Mouse (Mus musculus): Measurements from ENCODE around the gene Vav3.

DNA sequence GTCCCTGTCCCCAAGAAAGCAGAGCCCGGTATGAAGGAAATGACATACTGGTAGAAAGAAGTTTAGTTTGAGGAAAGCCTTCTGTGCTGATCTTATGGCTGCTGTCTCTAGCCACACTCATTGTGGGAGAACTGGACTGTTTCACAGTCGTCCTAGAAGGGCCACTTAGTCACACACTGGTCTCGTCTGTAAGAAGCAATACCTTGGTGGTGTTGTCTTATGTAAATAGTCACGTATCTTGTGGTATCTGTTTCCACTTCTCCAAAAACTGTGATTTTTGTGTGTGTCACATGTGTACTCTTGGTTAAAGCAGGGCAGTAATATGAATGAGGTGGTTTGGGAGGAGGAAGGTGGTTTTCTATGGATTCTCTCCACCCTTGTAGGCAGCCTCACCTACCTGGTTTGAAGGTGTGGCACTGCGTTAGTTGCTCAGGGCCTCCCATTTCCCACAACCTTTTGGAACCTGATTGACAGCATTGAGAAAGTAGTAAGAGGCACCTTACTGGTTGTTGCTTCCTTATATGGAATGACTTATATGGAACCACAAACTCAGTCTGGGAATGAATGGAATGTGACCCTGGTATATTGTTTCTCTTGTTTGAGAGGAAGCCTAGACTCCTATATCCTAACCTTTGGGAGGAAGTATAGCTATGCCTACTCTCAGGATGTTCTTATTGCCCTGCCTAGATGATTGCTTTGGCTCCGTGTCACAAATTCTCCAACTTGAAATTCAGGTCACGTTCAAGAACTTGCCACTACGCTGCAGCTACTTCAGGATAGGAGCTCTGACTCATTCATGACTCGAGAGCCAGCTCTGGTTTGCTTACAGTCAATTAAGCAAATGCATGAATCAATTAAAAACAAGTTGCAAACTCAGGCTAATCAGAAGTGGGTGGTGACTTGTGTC lies 28.2 kb downstream of the Vav3 start:
- no peak for TF ChIP-seq CTCF (IDR thresholded peaks at IDR 0.05; ENCODE audit: low read depth, low read length)
- TF ChIP-seq POLR2A (IDR thresholded peaks at IDR 0.05; ENCODE audit: insufficient read depth, low read length) = no peak
